Mouse (Mus musculus) heart, postnatal 14 days (tissue): Measurements from ENCODE around the gene Hba-x. TPM values are rescaled to one million over a fixed set of nuclear protein-coding genes. Genes with fewer than 3 reads are reported as not detected.

Source experiments
- DNase-seq, 2 experiments: peaks; one replicate each; pipeline ENCODE4 v3.0.0; 2021 to 2022
- intact Hi-C: fragments of 180-260 bp; cut with DNase I; formaldehyde crosslinking; loops from one replicate; pipeline ENCODE4 v1.15.1; 2025
- long read RNA-seq, 2 experiments: library from polyadenylated mRNA; stranded (forward); transcript quantifications; one replicate each; pipeline ENCODE4 v2.0.0; 2021
- total RNA-seq, 2 experiments: library from RNA; stranded (reverse); gene quantifications; 2 replicates each; pipeline ENCODE4 v1.2.3; 2021

Gene Hba-x
- not detected for total RNA-seq
- long read RNA-seq, experiment 1, result 0 reads
- long read RNA-seq, experiment 2, result 0 reads

DNA sequence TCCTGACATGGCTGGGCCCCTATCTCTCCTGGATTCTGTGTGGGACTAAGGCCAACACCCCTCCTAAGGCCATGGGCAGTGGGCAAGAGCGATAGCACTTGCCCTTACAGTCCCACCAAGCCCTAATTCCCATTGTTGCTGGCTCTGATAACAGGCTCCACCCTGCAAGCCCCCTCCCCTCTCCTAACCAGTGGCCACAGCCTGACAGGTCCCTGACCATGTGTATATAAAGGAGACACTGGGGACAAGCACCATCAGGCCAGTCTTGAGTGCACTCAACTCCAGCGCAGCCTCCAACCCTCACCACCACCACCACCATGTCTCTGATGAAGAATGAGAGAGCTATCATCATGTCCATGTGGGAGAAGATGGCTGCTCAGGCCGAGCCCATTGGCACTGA, at the start of gene Hba-x:
TSS of gene Hba-x (plus strand) at position 54 of the 400 bp plus-strand sequence.
- no peak for DNase-seq
- intact Hi-C loops, result no loop called here

DNA sequence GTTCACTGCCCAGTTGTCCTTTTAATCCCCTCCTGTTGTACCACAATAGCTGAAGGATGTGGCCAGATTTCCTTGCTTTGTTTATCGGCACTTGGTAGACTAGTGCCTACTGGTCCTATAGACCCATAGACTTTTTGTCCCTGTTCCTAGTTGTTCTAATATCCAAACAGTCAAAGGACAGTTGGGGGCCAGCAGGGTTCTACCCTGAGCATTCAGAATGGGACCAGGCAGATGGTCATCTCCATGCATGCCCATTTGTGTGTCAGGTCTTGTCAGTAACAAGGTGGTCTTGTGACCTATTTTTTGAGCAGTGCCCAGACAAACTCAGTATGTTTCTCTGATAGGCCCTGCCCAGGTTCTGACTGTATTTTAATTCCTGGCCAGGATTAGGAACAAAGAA, 49.2 kb upstream of the Hba-x start:
- no peak for DNase-seq
- intact Hi-C loops, result no loop called here

DNA sequence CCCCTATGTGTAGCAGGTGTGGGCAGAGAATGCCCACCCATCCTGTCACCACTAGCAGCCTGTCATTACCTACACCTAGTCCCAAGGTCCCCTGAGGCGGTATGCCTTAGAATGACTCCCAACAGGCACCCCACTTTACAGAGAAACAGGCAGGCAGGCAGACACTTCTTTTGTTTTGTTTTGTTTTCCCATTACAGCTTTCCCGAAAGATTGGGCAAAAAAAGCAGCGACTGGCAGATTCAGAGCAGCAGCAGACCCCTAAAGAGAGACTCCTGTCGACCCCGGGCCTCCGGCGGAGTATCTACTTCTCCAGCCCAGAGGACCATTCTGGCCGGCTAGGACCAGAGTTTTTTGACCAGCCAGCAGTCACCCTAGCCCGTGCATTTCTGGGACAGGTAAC, 48.6 kb upstream of the Hba-x start:
- DNase-seq, result no peak
- intact Hi-C loops, result no loop called here

DNA sequence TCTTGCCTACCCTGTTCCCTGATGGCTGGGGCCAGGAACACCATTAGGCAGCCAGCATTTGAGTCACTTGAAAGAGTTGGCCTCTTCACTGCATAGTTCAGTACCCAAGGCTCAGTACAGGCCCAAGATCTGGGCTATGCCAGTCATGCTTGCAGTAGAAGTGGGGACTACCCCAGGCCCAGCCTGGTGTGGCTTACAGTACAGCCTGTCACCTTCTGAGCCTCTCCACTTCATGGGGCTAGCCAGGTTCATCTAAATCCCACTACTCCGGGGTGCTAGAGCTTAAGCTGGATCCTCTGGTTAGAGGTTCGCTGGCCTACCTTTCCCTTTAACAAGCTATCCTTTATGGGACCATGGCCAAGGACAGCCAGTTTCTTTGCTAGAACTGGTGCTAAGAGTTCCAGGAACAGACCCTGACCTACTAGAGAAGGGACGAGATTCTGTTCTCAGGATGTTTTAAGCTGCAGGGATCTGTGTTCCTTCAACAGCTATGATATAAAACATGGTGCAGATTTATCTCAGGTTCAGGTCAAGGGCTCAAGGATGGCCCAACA, 47.8 kb upstream of the Hba-x start:
- no peak for DNase-seq
- intact Hi-C loops, result no loop called here

DNA sequence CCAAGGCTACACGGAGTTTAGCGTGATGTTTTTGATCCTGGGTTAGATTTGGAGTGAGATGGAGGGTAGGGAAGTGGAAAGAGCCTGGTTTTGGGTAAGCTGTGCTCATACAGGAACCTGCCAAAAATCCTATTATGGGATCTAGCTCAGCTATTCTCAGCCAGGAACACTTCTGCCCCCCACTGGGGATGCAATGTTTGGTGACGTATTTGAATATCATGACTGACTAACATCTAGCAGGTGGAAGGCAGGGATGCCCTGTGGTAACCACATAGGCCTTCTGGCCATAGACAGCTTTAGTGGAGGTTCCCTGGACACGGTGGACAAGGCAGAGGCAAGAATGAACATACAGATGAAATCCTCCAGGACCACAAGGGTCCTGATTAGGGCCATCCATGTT, 46.0 kb upstream of the Hba-x start:
- intact Hi-C loops, result no loop called here
- peak in 1 of 2 experiments; percentile 32 for DNase-seq

DNA sequence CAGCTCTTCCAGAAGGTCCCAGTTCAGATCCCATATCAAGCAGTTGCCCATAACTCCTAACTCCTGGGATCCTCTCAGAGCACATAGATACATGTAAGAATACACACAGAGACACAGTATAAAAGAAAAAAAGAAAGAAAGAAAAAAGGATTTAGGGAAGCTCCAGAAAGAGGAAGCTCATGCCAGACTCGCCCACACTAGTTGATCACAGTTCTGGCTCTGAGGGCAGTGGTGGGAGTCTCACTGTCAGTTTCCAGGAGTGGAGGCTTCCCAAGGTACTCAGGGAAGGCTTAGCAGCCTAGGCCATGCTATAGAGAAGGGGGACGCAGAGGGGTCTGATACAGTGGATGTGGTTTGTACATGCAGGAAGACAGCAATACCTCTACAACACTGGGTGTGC, 45.1 kb upstream of the Hba-x start:
- no peak for DNase-seq
- intact Hi-C loops, result no loop called here

DNA sequence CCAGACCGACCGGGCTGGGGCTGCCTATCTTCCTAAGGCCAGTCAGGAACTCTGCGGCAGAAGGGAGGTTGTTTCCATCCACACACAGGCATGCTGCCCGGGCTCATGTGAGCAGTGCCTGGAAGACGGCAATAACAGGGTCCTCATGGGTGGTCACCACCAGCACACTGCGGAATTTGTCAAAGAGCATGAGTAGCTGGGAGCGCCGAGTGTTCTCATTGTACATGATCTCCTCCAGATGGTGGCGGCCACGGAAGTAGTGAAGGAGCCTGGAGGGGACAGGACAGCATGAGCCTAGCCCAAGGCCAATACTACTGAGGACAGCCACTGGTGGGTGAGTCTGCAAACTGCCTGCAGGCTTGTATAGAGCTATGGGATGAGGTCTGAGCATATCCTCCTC, 43.4 kb upstream of the Hba-x start:
- intact Hi-C loops, result no loop called here
- DNase-seq, result no peak

DNA sequence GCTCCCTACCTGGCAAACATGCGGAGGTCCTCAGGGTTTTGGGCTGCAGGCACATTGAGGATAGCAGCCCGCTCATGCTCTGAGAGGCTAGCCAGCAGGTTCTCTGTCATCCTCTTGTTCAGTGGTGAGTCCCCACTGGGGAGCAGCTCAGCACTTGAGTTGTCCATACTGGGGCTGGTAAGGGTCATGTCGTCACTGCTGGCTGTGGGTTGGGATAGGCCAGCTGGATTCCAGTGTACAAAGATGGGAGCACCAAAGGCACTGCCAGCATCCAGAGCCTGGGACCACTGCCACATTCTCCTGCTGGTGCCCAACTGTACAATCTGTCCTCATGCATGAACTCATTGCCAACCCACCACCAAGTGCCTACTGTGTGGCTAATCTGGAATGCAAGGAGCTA, 42.3 kb upstream of the Hba-x start:
- peak in 1 of 2 experiments; percentile 54 for DNase-seq
- intact Hi-C loops, result no loop called here

DNA sequence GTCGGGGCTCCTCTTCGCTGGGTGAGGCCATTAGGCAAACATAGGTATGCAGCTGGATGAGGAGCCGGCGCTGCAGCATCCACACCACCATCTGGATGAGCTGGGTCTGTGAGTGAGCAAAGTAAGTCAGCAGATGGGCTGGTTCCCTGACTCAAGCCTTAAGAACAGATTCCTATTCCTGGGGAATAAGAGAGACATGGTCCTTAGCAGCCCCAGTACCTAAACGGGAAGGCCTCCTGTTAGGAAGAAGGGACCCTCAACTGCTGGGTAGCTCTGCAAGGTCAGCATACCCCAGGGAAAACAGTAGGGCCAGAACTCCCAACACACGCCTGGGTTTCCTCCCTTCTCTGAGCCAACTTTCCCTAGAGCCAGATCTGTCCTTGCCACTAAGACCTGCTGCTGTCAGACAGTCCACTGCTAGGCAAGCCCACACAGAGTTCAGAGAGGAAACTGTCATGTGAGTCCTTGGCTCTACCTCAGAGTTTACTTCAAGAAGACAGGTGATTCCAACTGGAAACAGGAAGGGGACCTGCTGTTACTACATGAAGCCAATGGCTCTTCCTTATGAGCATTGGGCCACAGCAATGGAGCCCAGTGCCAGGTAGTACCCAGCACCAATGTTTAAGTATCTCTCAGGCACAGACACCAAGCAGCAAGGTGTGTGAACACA, 41.2 kb upstream of the Hba-x start:
- intact Hi-C loops, result no loop called here
- peak in 1 of 2 experiments; percentile 2 for DNase-seq

DNA sequence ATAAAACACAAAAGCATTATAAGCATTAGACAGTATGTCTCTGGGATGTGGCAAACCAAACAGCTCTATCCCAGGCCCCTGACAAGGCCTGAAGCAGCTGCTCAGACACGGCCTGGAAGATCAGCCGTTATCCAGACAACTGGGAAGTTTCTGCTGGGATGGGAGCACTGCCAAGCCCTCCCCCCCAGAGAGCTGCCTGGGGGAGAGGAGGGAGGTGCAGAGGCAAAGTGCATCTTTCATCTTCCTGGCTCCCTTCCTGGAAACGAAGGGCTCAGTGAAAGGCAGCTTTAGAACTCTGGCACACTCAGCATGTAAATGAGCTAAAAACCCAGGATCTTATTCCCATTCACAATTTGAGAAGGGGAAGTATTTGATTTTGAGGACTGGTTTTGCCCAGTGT, 40.6 kb upstream of the Hba-x start:
- DNase-seq, result peak; percentile 75 to 76
- intact Hi-C loops, result no loop called here

DNA sequence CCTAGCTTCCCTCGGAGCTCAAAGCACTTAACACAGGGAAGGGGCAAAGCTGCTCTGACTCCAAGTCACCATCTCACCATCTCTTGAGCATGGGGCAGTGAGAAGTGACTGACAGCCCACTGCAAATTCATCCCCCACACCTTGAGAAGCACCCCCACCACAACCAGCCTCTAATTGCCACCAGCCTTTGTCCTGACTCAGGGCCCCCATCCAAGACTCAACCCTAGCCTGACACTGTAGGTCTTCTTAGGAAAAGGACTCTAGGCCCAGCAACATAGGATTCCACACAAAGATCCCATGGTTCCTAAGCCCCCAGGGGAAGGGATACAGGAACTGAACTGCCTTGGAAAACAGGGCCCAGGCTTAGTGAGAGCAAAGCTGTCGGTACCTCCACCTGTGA, 40.1 kb upstream of the Hba-x start:
- intact Hi-C loops, result no loop called here
- DNase-seq, result no peak

DNA sequence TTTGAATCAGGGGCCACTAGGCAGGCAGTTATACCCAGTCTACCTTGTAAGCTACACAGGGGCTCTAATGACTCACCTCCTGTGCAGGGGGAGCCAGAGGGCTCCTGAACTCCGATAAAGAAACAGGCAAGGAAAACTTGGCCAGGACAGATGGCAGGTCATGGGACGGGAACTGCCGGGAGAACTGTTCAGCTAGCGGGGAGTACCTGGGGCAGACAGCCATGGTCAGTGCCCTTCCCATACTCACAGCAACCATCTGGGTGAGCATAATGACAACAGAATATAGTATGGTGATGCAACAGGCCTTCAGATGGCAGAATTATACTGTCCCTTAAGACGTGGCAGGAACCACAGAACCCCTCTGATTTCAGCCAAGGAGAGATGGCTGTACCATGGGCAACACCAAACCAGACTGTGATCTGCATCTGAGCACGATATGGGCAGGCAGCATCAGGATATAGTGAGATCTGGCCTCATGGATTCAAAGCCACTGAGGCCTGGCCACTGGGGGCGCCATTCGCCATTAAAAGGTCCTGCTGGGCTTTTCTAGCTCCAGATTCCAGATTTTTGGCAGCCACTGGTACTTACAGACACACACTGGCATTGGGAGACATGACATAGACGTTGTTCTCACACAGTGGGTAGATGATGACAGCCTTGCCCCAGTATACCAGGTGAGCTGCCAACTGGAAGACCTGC, 39.3 kb upstream of the Hba-x start:
- intact Hi-C loops, result no loop called here

DNA sequence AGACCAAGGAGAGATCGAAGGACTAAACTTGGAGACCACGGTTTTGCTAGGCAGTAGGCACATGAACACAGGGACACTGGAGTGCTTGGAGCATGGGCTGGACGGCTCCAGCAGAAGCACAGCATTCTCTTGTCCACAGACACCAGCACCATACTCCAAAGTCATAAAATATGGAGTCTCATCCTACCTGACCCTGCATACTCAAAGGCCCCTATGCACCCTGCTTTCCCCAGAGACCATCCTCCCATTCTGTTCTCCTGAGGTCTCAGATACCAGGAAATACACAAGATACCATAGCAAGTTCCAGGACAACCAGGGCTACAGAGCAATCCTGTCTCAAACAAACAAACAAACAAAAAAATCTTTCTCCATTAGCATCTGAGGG, 38.8 kb upstream of the Hba-x start:
- intact Hi-C loops, result no loop called here
- DNase-seq, result no peak

More for the DNA sequence above, 39.3 kb upstream of the Hba-x start:
- DNase-seq, result peak; percentile 62 to 80

DNA sequence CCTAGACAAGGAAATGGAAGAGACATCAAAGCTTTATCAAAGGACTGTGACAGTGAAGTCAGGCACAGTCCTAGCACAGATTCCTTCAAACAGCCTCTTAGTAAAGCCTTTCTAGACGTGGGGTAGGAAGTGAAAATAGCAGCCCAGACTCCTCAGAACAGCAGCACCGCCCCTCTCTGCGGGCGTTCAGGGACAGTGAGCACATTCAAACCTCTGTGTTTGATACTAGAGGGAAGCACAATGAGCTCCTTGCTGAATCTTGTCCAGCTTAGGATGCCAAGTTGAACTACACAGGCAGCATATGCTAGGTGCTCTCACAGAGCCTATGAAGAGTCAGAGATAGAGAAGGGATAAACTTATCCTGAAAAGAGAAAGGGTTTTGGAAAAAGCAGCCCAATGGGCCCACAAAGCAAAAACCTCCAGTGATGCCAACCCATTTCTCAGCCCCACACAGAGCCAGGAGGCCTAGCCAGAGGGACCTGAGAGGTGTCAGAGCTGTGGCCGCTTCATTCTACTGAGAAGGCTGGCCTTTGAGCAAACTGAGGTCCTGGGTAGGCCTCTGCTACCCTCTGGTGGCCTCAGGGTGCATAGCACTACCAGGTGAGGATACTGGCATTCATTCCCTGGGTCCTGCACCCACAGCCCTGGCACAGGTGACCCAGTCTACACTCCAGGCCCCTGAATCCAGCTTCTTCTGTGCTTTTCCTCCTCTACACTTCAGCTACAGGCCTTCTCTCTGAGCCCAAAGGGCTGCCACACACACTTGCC, 37.9 kb upstream of the Hba-x start:
- intact Hi-C loops, result loop anchor here (1.0 to 2.0 kb wide), 3 partner anchors 21 to 55 kb away; partner anchors contain the start of gene Hbq1b
- peak; percentile 71 to 81 for DNase-seq

DNA sequence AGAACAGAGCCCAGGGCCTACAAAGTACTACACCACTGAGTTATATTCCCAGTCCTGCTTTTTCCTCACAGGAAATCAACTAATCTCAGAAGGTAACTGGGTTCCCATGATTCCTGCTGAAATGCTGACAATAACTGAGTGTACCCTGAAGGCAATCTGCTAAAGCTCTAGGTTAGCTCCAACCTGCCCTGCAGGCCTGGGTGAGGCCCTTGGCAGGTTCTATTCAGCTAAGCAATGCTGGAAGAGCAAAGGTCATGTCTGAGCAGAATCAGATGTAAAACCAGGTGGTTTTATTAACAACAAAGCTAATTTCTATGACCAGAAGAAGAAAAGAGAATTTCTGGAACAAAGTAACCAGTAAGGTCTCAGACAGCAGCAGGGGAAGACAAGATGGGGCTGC, 34.8 kb upstream of the Hba-x start:
- no peak for DNase-seq
- intact Hi-C loops, result no loop called here

DNA sequence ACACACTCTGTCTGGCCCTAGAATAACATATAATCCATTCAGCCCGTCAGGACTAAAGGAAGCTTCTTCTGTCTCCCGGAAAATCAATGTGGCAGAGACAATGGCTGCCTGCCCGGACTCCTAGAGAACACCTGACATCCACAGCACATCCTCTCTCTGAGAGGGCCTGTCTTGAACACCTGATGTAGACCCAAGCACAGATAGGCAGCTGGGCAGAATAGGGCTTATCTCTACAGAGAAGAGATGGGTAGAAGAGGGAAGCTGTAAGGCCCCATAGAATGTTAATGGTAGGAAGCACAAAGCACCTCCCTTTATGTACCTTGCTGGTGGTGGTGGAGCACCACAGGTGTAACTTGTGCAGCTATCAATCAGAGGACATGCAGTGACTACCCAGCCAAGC, 34.0 kb upstream of the Hba-x start:
- intact Hi-C loops, result no loop called here
- no peak for DNase-seq

DNA sequence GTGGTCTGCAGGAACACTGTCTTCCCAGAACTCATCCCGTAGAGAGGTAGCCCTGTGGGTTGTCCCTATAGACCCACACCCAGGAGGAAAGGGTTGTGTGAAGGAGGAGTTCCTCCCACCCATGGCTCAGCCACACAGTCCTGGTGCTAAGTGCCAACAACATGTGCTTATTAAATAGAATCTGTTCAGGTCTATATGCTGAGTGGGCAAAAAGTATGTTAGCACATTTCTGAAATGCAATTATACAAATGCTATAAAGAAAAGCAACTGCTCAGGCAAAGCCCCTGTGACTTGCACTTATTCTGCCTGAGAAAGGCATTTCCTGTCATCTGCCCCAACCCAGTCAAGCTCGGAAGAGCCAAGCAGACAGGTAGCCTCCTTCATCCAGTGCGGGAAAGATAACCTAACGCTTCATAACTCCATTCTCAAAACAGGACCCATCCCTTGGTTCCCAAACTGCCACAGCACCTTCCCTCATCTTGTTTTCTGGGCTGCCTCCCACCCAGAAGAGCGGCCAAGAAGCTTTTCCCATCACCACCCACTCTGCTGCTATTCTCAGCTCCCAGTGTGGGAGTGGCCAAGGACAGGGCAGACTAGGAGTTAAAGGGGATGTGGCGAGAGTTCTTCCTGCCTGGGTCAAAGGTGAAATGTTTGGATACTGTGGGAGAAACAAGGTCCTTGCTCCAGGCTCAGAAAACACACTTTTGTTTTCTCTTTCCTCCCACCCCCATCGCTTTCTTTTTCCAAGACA, 32.8 kb upstream of the Hba-x start:
- intact Hi-C loops, result no loop called here
- no peak for DNase-seq

DNA sequence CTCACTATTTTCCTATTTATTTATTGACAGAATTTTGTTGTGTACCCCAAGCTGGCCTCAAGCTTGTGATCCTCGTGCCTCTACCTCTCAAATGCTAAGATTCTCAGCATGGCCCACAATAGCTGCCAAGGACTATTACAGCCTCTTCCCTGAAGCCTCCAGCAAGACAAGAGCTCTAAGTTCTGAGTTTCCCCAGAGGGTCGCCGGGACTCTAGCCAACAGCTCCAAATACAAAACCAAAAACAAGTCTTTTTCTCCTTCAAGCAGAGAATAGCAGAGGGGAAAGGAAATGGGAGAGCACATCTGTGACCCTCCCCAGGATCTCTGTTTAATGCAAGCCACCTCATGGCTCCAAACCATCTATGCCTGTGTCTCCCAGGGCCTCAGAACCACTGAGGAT, 32.1 kb upstream of the Hba-x start:
- DNase-seq, result peak; percentile 47 to 60
- intact Hi-C loops, result no loop called here

DNA sequence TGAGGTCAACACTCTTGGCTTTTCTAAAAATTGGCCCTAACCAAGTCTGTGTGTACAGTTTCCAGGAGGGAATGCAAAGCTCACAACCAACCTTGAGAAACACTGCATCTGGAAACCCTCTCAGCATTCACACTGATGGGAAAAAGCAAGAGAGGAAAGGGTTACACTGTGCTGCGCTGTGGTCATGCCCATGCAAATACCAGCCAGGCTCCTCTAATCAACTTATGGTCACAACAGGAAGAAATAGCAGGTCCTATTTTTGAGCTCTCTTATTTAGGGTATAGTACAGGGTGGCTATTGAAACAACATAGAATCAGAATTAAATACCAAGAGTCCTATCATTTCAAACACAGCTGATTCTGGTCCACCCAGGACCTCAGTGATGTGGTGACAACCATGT, 31.6 kb upstream of the Hba-x start:
- intact Hi-C loops, result no loop called here
- no peak for DNase-seq

DNA sequence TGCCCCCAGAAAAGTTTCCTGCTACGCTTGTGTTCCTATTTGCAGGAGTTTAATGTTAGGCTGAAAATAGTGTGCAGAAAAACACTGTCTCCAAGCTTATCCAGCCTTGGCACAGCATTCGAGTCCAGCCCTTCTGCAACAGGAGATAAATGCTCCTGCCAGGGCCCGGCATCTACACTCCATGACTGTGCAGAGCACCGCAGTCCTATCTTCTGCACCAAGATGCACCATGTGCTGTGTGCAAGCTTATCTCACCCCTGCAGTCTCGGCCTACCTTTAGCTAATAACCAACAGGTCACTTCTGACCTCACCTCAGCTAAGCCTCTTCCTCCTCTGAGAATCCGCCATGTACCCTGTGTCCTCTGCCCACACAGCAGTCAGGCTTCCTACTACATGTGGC, 30.6 kb upstream of the Hba-x start:
- no peak for DNase-seq
- intact Hi-C loops, result no loop called here

DNA sequence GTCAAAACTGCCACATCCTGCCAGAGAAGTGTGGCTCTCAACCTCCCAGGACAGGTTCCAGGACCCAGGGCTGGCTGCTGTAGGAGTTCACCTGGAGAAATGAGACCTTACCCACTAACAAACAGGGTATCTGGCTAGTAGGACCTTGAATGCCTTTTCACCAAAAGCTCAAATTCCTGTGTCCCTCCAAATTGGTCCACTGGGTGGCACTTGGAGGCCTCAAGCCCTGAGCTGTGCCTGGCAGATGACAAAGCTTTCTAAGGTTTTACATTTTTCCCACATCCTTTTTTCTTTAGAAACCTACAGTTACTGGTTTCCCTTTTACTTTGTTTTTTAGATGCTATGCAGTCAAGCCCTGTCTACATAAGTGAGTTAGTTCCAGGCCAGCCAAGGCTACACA, 29.1 kb upstream of the Hba-x start:
- intact Hi-C loops, result no loop called here
- DNase-seq, result no peak
